Mouse (Mus musculus): ENCODE data around the gene Abca3.

GRCm38 (mm10) chr17:24389865-24390264 lies 38.1 kb downstream of the Abca3 start:
- TF ChIP-seq POLR2A (IDR thresholded peaks at IDR 0.05; ENCODE audit: extremely low read depth, insufficient read depth, low read length) (no peak), CTCF (IDR thresholded peaks at IDR 0.05; ENCODE audit: extremely low read depth, insufficient read depth, low read length) (peak; percentile 76)
